Mouse (Mus musculus): ENCODE results near the gene Zbtb39. TPM values are rescaled to one million over a fixed set of nuclear protein-coding genes. Genes with fewer than 3 reads are reported as not detected.
"Not testable (repeated sequence)": the region's sequence is repeated elsewhere in the genome, so short reads cannot be mapped to it uniquely, and the experiment has no call there.

The Zbtb39 gene
- total RNA-seq, 1 experiment = 8.3 TPM

DNA sequence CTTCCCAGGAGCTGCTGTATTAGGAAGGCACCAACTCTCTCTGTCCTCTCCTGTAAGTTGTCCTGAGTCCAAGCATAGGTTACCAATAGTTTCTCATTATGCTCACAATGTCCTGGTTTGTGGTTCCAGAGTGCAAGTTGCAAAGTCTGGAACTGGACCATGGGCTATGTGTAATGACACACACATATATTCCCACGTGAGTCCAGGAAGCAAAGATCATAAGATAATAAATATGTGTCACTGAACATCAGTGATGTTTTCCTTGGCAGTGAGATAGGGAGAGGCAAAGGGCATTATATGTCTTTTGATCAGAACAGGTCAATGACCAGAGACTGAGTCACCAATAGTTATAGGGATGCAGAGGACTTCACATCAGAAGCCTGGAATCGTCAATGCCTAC, 36.7 kb downstream of the Zbtb39 start, which contains the start of gene Rdh9:
Gene Rdh9, plus strand, starts transcription at position 376 of the 400 bp plus-strand sequence.
- no peaks in the 10 kb centered on the region for H3K36me3 ChIP-seq (ENCODE audit: control insufficient read depth, insufficient read depth, low read length, poor library complexity, severe bottlenecking)
- no peak within 1 kb of the TSS for H3K4me3 ChIP-seq (ENCODE audit: insufficient read depth in 1 of 2, low read depth in 1 of 2, low read length in 2 of 2, poor library complexity in 1 of 2, severe bottlenecking in 1 of 2)
- no peak for DNase-seq (ENCODE audit: low read depth, low spot score)
- no peak within 1 kb of the TSS for H3K27ac ChIP-seq (ENCODE audit: insufficient read depth, low read depth, low read length, poor library complexity, severe bottlenecking)
- H3K4me1 ChIP-seq (ENCODE audit: control insufficient read depth in 2 of 2, insufficient read depth in 2 of 2, low read length in 2 of 2, poor library complexity in 1 of 2) = no peaks in the 10 kb centered on the region
- in situ Hi-C loops (cut with MboI; ENCODE audit: low sequenced_read_pairs in 2 of 2, unreplicated experiment in 2 of 2) = no loop called here
- TF ChIP-seq HCFC1 (IDR thresholded peaks at IDR 0.05; ENCODE audit: borderline replicate concordance, insufficient read depth, low read length) (no peak), CHD2 (IDR thresholded peaks at IDR 0.05; ENCODE audit: low read depth, low read length) (no peak), MAFK (IDR thresholded peaks at IDR 0.05; ENCODE audit: insufficient read depth, low read depth, low read length) (no peak)
- H3K9me3 ChIP-seq (ENCODE audit: control insufficient read depth, insufficient read depth, low read depth, low read length) = no peaks in the 10 kb centered on the region
- no peak within 1 kb of the TSS for H3K9ac ChIP-seq (ENCODE audit: insufficient read depth, low read depth, low read length, poor library complexity, severe bottlenecking)

DNA sequence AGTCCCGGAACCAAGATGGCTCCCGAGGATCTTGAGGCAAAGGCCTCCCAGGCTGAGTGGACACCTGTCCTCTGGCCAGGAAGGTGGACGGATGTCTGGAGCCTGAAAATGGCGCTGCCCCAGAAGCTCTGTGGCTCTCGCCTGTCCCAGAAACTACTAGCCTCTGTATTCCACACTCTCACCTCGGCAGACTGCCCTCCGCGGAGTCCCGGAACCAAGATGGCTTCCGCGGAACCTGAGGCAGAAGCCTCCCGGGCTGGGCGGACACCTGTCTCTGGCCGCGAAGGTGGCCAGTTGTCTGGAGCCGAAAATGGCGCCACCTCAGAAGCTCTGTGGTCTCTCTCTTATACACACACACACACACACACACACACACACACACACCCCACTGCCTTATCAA, 43.0 kb downstream of the Zbtb39 start:
- in situ Hi-C loops (cut with MboI; ENCODE audit: low sequenced_read_pairs in 2 of 2, unreplicated experiment in 2 of 2); H3K9ac ChIP-seq (ENCODE audit: insufficient read depth, low read depth, low read length, poor library complexity, severe bottlenecking); H3K27ac ChIP-seq (ENCODE audit: insufficient read depth, low read depth, low read length, poor library complexity, severe bottlenecking); DNase-seq (ENCODE audit: low read depth, low spot score); H3K4me1 ChIP-seq (ENCODE audit: control insufficient read depth in 2 of 2, insufficient read depth in 2 of 2, low read length in 2 of 2, poor library complexity in 1 of 2); H3K9me3 ChIP-seq (ENCODE audit: control insufficient read depth, insufficient read depth, low read depth, low read length); H3K4me3 ChIP-seq (ENCODE audit: insufficient read depth in 1 of 2, low read depth in 1 of 2, low read length in 2 of 2, poor library complexity in 1 of 2, severe bottlenecking in 1 of 2); H3K36me3 ChIP-seq (ENCODE audit: control insufficient read depth, insufficient read depth, low read length, poor library complexity, severe bottlenecking): not testable (repeated sequence)

DNA sequence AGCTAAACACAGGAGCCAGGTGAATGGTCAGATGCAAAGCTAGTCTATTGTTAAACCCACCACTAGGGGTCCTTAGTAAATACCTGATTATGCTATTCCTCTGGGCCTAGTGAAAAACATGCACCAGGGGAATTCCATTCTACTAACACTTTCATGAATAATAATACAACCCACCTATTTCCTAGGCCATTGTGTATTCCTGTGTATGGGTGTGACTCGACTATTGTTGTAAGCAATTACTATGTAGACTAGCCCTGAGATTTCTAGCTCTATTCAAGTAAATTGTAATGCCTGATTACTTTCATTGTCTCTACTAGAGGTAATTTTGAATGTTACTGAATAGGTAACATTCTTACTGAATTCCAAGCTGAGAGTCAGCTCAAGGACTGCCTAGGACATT, 46.1 kb downstream of the Zbtb39 start:
- H3K9ac ChIP-seq (ENCODE audit: insufficient read depth, low read depth, low read length, poor library complexity, severe bottlenecking); H3K36me3 ChIP-seq (ENCODE audit: control insufficient read depth, insufficient read depth, low read length, poor library complexity, severe bottlenecking); H3K27ac ChIP-seq (ENCODE audit: insufficient read depth, low read depth, low read length, poor library complexity, severe bottlenecking); in situ Hi-C loops (cut with MboI; ENCODE audit: low sequenced_read_pairs in 2 of 2, unreplicated experiment in 2 of 2); H3K4me1 ChIP-seq (ENCODE audit: control insufficient read depth in 2 of 2, insufficient read depth in 2 of 2, low read length in 2 of 2, poor library complexity in 1 of 2); DNase-seq (ENCODE audit: low read depth, low spot score); H3K4me3 ChIP-seq (ENCODE audit: insufficient read depth in 1 of 2, low read depth in 1 of 2, low read length in 2 of 2, poor library complexity in 1 of 2, severe bottlenecking in 1 of 2); H3K9me3 ChIP-seq (ENCODE audit: control insufficient read depth, insufficient read depth, low read depth, low read length): not testable (repeated sequence)

Other genes starting within 250 kb of the Zbtb39 start
- 1.1 and 2.4 TPM in 2 replicates for gene Stac3, start 237.9 kb upstream of the Zbtb39 start, total RNA-seq (2012; rRNA removed)
- 5.8 and 22.6 TPM in 2 replicates for gene Ndufa4l2, start 224.6 kb upstream of the Zbtb39 start, total RNA-seq (2012; rRNA removed)
- gene Shmt2, start 217.1 kb upstream of the Zbtb39 start, total RNA-seq (2012; rRNA removed) = 169 and 266 TPM in 2 replicates
- 0.76 and 1.6 TPM in 2 replicates for gene Nxph4, start 205.0 kb upstream of the Zbtb39 start, total RNA-seq (2012; rRNA removed)
- 69.6 and 91.4 TPM in 2 replicates for gene Lrp1, start 118.4 kb upstream of the Zbtb39 start, total RNA-seq (2012; rRNA removed)
- gene Stat6, start 96.6 kb upstream of the Zbtb39 start, total RNA-seq (2012; rRNA removed) = 18.6 and 26.0 TPM in 2 replicates
- 23.6 and 35.6 TPM in 2 replicates for gene Nemp1, start 72.6 kb upstream of the Zbtb39 start, total RNA-seq (2012; rRNA removed)
- gene Nab2, start 71.0 kb upstream of the Zbtb39 start, total RNA-seq (2012; rRNA removed) = 10.6 and 13.8 TPM in 2 replicates
- gene Myo1a, start 34.4 kb upstream of the Zbtb39 start, total RNA-seq (2012; rRNA removed) = 1.7 and 3.2 TPM in 2 replicates
- gene Tac2, start 15.1 kb upstream of the Zbtb39 start, total RNA-seq (2012; rRNA removed) = 0.37 and 0.45 TPM in 2 replicates
- gene Gpr182, start 12.2 kb downstream of the Zbtb39 start, total RNA-seq (2012; rRNA removed) = 0.49 and 0.69 TPM in 2 replicates
- gene Rdh1, start 20.2 kb downstream of the Zbtb39 start, total RNA-seq (2012; rRNA removed) = 1.1 TPM in 2 replicates
- 0.21 TPM in 1 of 2 replicates, not detected in the other for gene Rdh16f1, start 20.2 kb downstream of the Zbtb39 start, total RNA-seq (2012; rRNA removed)
- 0.27 TPM in 1 of 2 replicates, not detected in the other for gene Rdh9, start 36.8 kb downstream of the Zbtb39 start, total RNA-seq (2012; rRNA removed)
- gene Rdh16, start 61.6 kb downstream of the Zbtb39 start, total RNA-seq (2012; rRNA removed) = 0.09 and 0.11 TPM in 2 replicates
- not detected in 2 replicates for gene Rdh19, start 110.4 kb downstream of the Zbtb39 start, total RNA-seq (2012; rRNA removed)
- gene Rdh16f2, start 126.9 kb downstream of the Zbtb39 start, total RNA-seq (2012; rRNA removed) = 0.26 TPM in 1 of 2 replicates, not detected in the other
- gene Rdh7, start 149.3 kb downstream of the Zbtb39 start, total RNA-seq (2012; rRNA removed) = not detected in 2 replicates
- 0.27 TPM in 1 of 2 replicates, not detected in the other for gene Sdr9c7, start 159.0 kb downstream of the Zbtb39 start, total RNA-seq (2012; rRNA removed)

All from ES-E14 (cell line).